Mouse (Mus musculus): ENCODE results near the gene Dvl2. TPM values are rescaled to one million over a fixed set of nuclear protein-coding genes. Genes with fewer than 3 reads are reported as not detected.
A peak's percentile ranks its signal among the peaks of the same experiment; 100 is the strongest.

Dvl2 gene
- polyA plus RNA-seq, 1 experiment from 2014 or later = 47.6 TPM

MicroRNAs encoded within 50 kb of the gene (microRNA counts, 519-probe panel; counts per million panel counts)
- microRNA mmu-miR-324-3p (31.2 counts per million), microRNA mmu-miR-324-5p (5,137 counts per million, percentile 60 among the panel's probes with 10 or more counts)

Small RNA genes within 50 kb of the gene (microRNA-seq; reads per million reads assigned to microRNA genes)
- not detected for gene Gm44349 (ENCODE audit: insufficient number of aligned reads)
- 7,311 reads per million, percentile 89 among the genes with 10 or more reads in this experiment for gene Mir324 (ENCODE audit: insufficient number of aligned reads)

Other genes with a start within 250 kb of the Dvl2 start
- 61.2 and 65.7 TPM in 2 replicates for gene Polr2a, start 242.0 kb upstream of the Dvl2 start, polyA plus RNA-seq (2014; fragmentation: Nextera tagmentation; extraction: Ambion mirVana)
- not detected in 2 replicates for gene Slc35g3, start 238.6 kb upstream of the Dvl2 start, polyA plus RNA-seq (2014; fragmentation: Nextera tagmentation; extraction: Ambion mirVana)
- gene Zbtb4, start 234.7 kb upstream of the Dvl2 start, polyA plus RNA-seq (2014; fragmentation: Nextera tagmentation; extraction: Ambion mirVana) = 1.1 and 1.4 TPM in 2 replicates
- 0.73 and 1.1 TPM in 2 replicates for gene Chrnb1, start 204.7 kb upstream of the Dvl2 start, polyA plus RNA-seq (2014; fragmentation: Nextera tagmentation; extraction: Ambion mirVana)
- gene Fgf11, start 198.7 kb upstream of the Dvl2 start, polyA plus RNA-seq (2014; fragmentation: Nextera tagmentation; extraction: Ambion mirVana) = 1.3 and 1.7 TPM in 2 replicates
- 0.32 and 0.65 TPM in 2 replicates for gene Tmem102, start 195.0 kb upstream of the Dvl2 start, polyA plus RNA-seq (2014; fragmentation: Nextera tagmentation; extraction: Ambion mirVana)
- gene Gm39566, start 185.3 kb upstream of the Dvl2 start, polyA plus RNA-seq (2014; fragmentation: Nextera tagmentation; extraction: Ambion mirVana) = not detected in 2 replicates
- not detected in 2 replicates for gene Spem2, start 182.1 kb upstream of the Dvl2 start, polyA plus RNA-seq (2014; fragmentation: Nextera tagmentation; extraction: Ambion mirVana)
- 0.53 TPM in 1 of 2 replicates, not detected in the other for gene Spem1, start 178.4 kb upstream of the Dvl2 start, polyA plus RNA-seq (2014; fragmentation: Nextera tagmentation; extraction: Ambion mirVana)
- 11.0 and 11.1 TPM in 2 replicates for gene Nlgn2, start 162.8 kb upstream of the Dvl2 start, polyA plus RNA-seq (2014; fragmentation: Nextera tagmentation; extraction: Ambion mirVana)
- 250 and 283 TPM in 2 replicates for gene Tmem256, start 162.1 kb upstream of the Dvl2 start, polyA plus RNA-seq (2014; fragmentation: Nextera tagmentation; extraction: Ambion mirVana)
- gene Plscr3, start 154.2 kb upstream of the Dvl2 start, polyA plus RNA-seq (2014; fragmentation: Nextera tagmentation; extraction: Ambion mirVana) = 64.6 and 71.9 TPM in 2 replicates
- gene Tnk1, start 141.9 kb upstream of the Dvl2 start, polyA plus RNA-seq (2014; fragmentation: Nextera tagmentation; extraction: Ambion mirVana) = 0.73 TPM in 2 replicates
- 0.40 TPM in 1 of 2 replicates, not detected in the other for gene Tmem95, start 122.6 kb upstream of the Dvl2 start, polyA plus RNA-seq (2014; fragmentation: Nextera tagmentation; extraction: Ambion mirVana)
- gene Kctd11, start 119.2 kb upstream of the Dvl2 start, polyA plus RNA-seq (2014; fragmentation: Nextera tagmentation; extraction: Ambion mirVana) = 2.9 and 3.0 TPM in 2 replicates
- 0.52 and 0.75 TPM in 2 replicates for gene Acap1, start 105.1 kb upstream of the Dvl2 start, polyA plus RNA-seq (2014; fragmentation: Nextera tagmentation; extraction: Ambion mirVana)
- gene 2810408A11Rik, start 99.6 kb upstream of the Dvl2 start, polyA plus RNA-seq (2014; fragmentation: Nextera tagmentation; extraction: Ambion mirVana) = 17.2 and 17.6 TPM in 2 replicates
- 16.4 and 23.0 TPM in 2 replicates for gene Neurl4, start 99.5 kb upstream of the Dvl2 start, polyA plus RNA-seq (2014; fragmentation: Nextera tagmentation; extraction: Ambion mirVana)
- 99.2 and 106 TPM in 2 replicates for gene Gps2, start 86.7 kb upstream of the Dvl2 start, polyA plus RNA-seq (2014; fragmentation: Nextera tagmentation; extraction: Ambion mirVana)
- gene Eif5a, start 78.6 kb upstream of the Dvl2 start, polyA plus RNA-seq (2014; fragmentation: Nextera tagmentation; extraction: Ambion mirVana) = 2,045 and 2,063 TPM in 2 replicates
- gene Ybx2, start 64.8 kb upstream of the Dvl2 start, polyA plus RNA-seq (2014; fragmentation: Nextera tagmentation; extraction: Ambion mirVana) = 7.1 and 10.1 TPM in 2 replicates
- 13.7 and 14.8 TPM in 2 replicates for gene Slc2a4, start 52.4 kb upstream of the Dvl2 start, polyA plus RNA-seq (2014; fragmentation: Nextera tagmentation; extraction: Ambion mirVana)
- gene Cldn7, start 35.8 kb upstream of the Dvl2 start, polyA plus RNA-seq (2014; fragmentation: Nextera tagmentation; extraction: Ambion mirVana) = 3.2 and 6.4 TPM in 2 replicates
- gene Ctdnep1, start 19.4 kb upstream of the Dvl2 start, polyA plus RNA-seq (2014; fragmentation: Nextera tagmentation; extraction: Ambion mirVana) = 20.4 and 28.0 TPM in 2 replicates
- gene Elp5, start 18.1 kb upstream of the Dvl2 start, polyA plus RNA-seq (2014; fragmentation: Nextera tagmentation; extraction: Ambion mirVana) = 144 and 156 TPM in 2 replicates
- gene Gabarap, start 9.5 kb upstream of the Dvl2 start, polyA plus RNA-seq (2014; fragmentation: Nextera tagmentation; extraction: Ambion mirVana) = 472 and 477 TPM in 2 replicates
- 61.4 and 63.0 TPM in 2 replicates for gene Phf23, start 4.8 kb upstream of the Dvl2 start, polyA plus RNA-seq (2014; fragmentation: Nextera tagmentation; extraction: Ambion mirVana)
- gene Acadvl, start 14.8 kb downstream of the Dvl2 start, polyA plus RNA-seq (2014; fragmentation: Nextera tagmentation; extraction: Ambion mirVana) = 44.0 and 47.6 TPM in 2 replicates
- gene Dlg4, start 16.3 kb downstream of the Dvl2 start, polyA plus RNA-seq (2014; fragmentation: Nextera tagmentation; extraction: Ambion mirVana) = 18.2 and 21.5 TPM in 2 replicates
- 0.88 and 0.99 TPM in 2 replicates for gene Asgr1, start 53.5 kb downstream of the Dvl2 start, polyA plus RNA-seq (2014; fragmentation: Nextera tagmentation; extraction: Ambion mirVana)
- not detected in 2 replicates for gene Asgr2, start 92.0 kb downstream of the Dvl2 start, polyA plus RNA-seq (2014; fragmentation: Nextera tagmentation; extraction: Ambion mirVana)
- not detected in 2 replicates for gene Mgl2, start 129.7 kb downstream of the Dvl2 start, polyA plus RNA-seq (2014; fragmentation: Nextera tagmentation; extraction: Ambion mirVana)
- 0.44 TPM in 1 of 2 replicates, not detected in the other for gene Clec10a, start 155.6 kb downstream of the Dvl2 start, polyA plus RNA-seq (2014; fragmentation: Nextera tagmentation; extraction: Ambion mirVana)
- gene Slc16a11, start 212.2 kb downstream of the Dvl2 start, polyA plus RNA-seq (2014; fragmentation: Nextera tagmentation; extraction: Ambion mirVana) = 0.91 and 1.0 TPM in 2 replicates
- 14.6 and 15.8 TPM in 2 replicates for gene Slc16a13, start 220.5 kb downstream of the Dvl2 start, polyA plus RNA-seq (2014; fragmentation: Nextera tagmentation; extraction: Ambion mirVana)
- 4.9 and 6.8 TPM in 2 replicates for gene Bcl6b, start 229.2 kb downstream of the Dvl2 start, polyA plus RNA-seq (2014; fragmentation: Nextera tagmentation; extraction: Ambion mirVana)
- gene 0610010K14Rik, start 237.3 kb downstream of the Dvl2 start, polyA plus RNA-seq (2014; fragmentation: Nextera tagmentation; extraction: Ambion mirVana) = 202 and 223 TPM in 2 replicates
- 9.8 and 9.9 TPM in 2 replicates for gene Gm21988, start 239.2 kb downstream of the Dvl2 start, polyA plus RNA-seq (2014; fragmentation: Nextera tagmentation; extraction: Ambion mirVana)
- 97.8 and 110 TPM in 2 replicates for gene Rnasek, start 239.2 kb downstream of the Dvl2 start, polyA plus RNA-seq (2014; fragmentation: Nextera tagmentation; extraction: Ambion mirVana)